Mouse (Mus musculus) embryonic fibroblast, embryonic 13.5 days (primary cell): ENCODE results near the gene Spc24. TPM values are rescaled to one million over a fixed set of nuclear protein-coding genes. Genes with fewer than 3 reads are reported as not detected.

Experiments used
- H3K27ac ChIP-seq: 2 replicates; pipeline ENCODE4 v1.5.1; 2012; ENCODE audit warnings: low read length, control low read depth, inconsistent platforms; ENCODE audit not compliant: insufficient read depth
- H3K4me1 ChIP-seq: 2 replicates; pipeline ENCODE4 v1.6.1; 2011; ENCODE audit warnings: low read length; ENCODE audit not compliant: control insufficient read depth, insufficient read depth
- H3K4me3 ChIP-seq: 2 replicates; pipeline ENCODE4 v1.5.1; 2011; ENCODE audit warnings: mild to moderate bottlenecking, control low read depth, low read length; ENCODE audit not compliant: insufficient read depth
- CTCF ChIP-seq: IDR thresholded peaks from 2 replicates; pipeline ENCODE4 v1.5.1; 2011; ENCODE audit warnings: mild to moderate bottlenecking, control low read depth, low read length, moderate library complexity, borderline replicate concordance; ENCODE audit not compliant: insufficient read depth
- POLR2A ChIP-seq: IDR thresholded peaks from 2 replicates; pipeline ENCODE4 v1.6.1; 2011; ENCODE audit warnings: low read depth, mild to moderate bottlenecking, control low read depth, low read length, moderate library complexity
- polyA plus RNA-seq: library from polyadenylated mRNA; stranded (reverse); fragments of >200 nt; gene quantifications from 2 replicates; pipeline ENCODE4 v1.2.4, GENCODE M21; 2011; ENCODE audit warnings: low read depth; ENCODE audit not compliant: missing spikeins, insufficient read length

Gene Spc24
- polyA plus RNA-seq, 1 experiment: 21.2 TPM

GRCm38 (mm10) chr9:21768511-21769411, 8.7 kb upstream of the Spc24 start:
- Histone ChIP-seq H3K4me1 (peaks cover 17% of the 10 kb centered on the region), H3K4me3 (no peak overlapping the region)

GRCm38 (mm10) chr9:21767896-21768295, 7.8 kb upstream of the Spc24 start:
- TF ChIP-seq CTCF (no peak), POLR2A (0 out of 2 replicates have a peak, but pooled peaks have one; percentile 13)
- Histone ChIP-seq H3K27ac (peak overlapping the region; percentile 99), H3K4me1 (peaks cover 17% of the 10 kb centered on the region), H3K4me3 (no peak overlapping the region)

More at GRCm38 (mm10) chr9:21768511-21769411, 8.7 kb upstream of the Spc24 start:
- H3K27ac ChIP-seq: peak overlapping the region; percentile 99
- TF ChIP-seq CTCF (no peak), POLR2A (0 out of 2 replicates have a peak, but pooled peaks have one; percentile 8)

- Histone ChIP-seq H3K27ac (no peak overlapping the region), H3K4me3 (no peak overlapping the region), H3K4me1 (peaks cover 11% of the 10 kb centered on the region)
- no peak for TF ChIP-seq CTCF
- TF ChIP-seq POLR2A: 0 out of 2 replicates have a peak, but pooled peaks have one; percentile 10
Measured at GRCm38 (mm10) chr9:21764084-21764999, 4.2 kb upstream of the Spc24 start.

GRCm38 (mm10) chr9:21762135-21762534, 2.0 kb upstream of the Spc24 start:
- Histone ChIP-seq H3K4me3 (no peak overlapping the region), H3K4me1 (no peaks in the 10 kb centered on the region; the same call in 1 of the 2 replicates), H3K27ac (no peak overlapping the region)
- TF ChIP-seq CTCF (no peak), POLR2A (no peak)

GRCm38 (mm10) chr9:21759718-21760117, 385 bp downstream of the Spc24 start:
- no peak overlapping the region for H3K27ac ChIP-seq
- TF ChIP-seq CTCF: no peak
- no peak for TF ChIP-seq POLR2A
- H3K4me3 ChIP-seq: peak overlapping the region; percentile 73
- peaks cover 2% of the 10 kb centered on the region; the same call in 1 of the 2 replicates for H3K4me1 ChIP-seq

GRCm38 (mm10) chr9:21758576-21759529, 1.2 kb downstream of the Spc24 start:
- no peak for TF ChIP-seq CTCF
- TF ChIP-seq POLR2A: no peak
- H3K4me1 ChIP-seq: peaks cover 7% of the 10 kb centered on the region
- no peak overlapping the region for H3K27ac ChIP-seq

GRCm38 (mm10) chr9:21754516-21755321, 5.4 kb downstream of the Spc24 start:
- Histone ChIP-seq H3K4me1 (peaks cover 16% of the 10 kb centered on the region), H3K4me3 (no peak overlapping the region), H3K27ac (peak overlapping the region; percentile 49)
- TF ChIP-seq POLR2A: no peak
- TF ChIP-seq CTCF: no peak

More at GRCm38 (mm10) chr9:21758576-21759529, 1.2 kb downstream of the Spc24 start:
- H3K4me3 ChIP-seq: peak overlapping the region; percentile 73

- peaks cover 16% of the 10 kb centered on the region for H3K4me1 ChIP-seq
- H3K27ac ChIP-seq: peak overlapping the region; percentile 67
- TF ChIP-seq CTCF: no peak
- no peak for TF ChIP-seq POLR2A
- H3K4me3 ChIP-seq: no peak overlapping the region
Measured at GRCm38 (mm10) chr9:21754003-21754402, 6.1 kb downstream of the Spc24 start.
